Mouse (Mus musculus) ES-E14 (cell line): ENCODE data around the gene Klre1.

Source experiments
- CHD2 ChIP-seq: IDR thresholded peaks from 2 replicates; pipeline ENCODE4 v1.6.1; 2014; ENCODE audit warnings: mild to moderate bottlenecking, low read depth, low read length, inconsistent platforms
- HCFC1 ChIP-seq: IDR thresholded peaks from 2 replicates; pipeline ENCODE4 v1.6.1; 2012; ENCODE audit warnings: low read length, inconsistent platforms, borderline replicate concordance; ENCODE audit not compliant: insufficient read depth
- MAFK ChIP-seq: IDR thresholded peaks from 2 replicates; pipeline ENCODE4 v1.6.1; 2014; ENCODE audit warnings: mild to moderate bottlenecking, low read depth, low read length, inconsistent platforms; ENCODE audit not compliant: insufficient read depth
- ZC3H11A ChIP-seq: IDR thresholded peaks from 2 replicates; pipeline ENCODE4 v1.6.1; 2012; ENCODE audit warnings: low read depth, mild to moderate bottlenecking, inconsistent platforms, low read length, borderline replicate concordance
- ZNF384 ChIP-seq: IDR thresholded peaks from 2 replicates; pipeline ENCODE4 v1.6.1; 2012; ENCODE audit warnings: low read depth, low read length, inconsistent platforms

GRCm38 (mm10) chr6:129565257-129565656, 12.4 kb upstream of the Klre1 start:
- TF ChIP-seq ZC3H11A (no peak), ZNF384 (no peak), HCFC1 (no peak), CHD2 (no peak), MAFK (no peak)
